Mouse (Mus musculus): ENCODE data around the gene Slc35a2.

The Slc35a2 gene

DNA sequence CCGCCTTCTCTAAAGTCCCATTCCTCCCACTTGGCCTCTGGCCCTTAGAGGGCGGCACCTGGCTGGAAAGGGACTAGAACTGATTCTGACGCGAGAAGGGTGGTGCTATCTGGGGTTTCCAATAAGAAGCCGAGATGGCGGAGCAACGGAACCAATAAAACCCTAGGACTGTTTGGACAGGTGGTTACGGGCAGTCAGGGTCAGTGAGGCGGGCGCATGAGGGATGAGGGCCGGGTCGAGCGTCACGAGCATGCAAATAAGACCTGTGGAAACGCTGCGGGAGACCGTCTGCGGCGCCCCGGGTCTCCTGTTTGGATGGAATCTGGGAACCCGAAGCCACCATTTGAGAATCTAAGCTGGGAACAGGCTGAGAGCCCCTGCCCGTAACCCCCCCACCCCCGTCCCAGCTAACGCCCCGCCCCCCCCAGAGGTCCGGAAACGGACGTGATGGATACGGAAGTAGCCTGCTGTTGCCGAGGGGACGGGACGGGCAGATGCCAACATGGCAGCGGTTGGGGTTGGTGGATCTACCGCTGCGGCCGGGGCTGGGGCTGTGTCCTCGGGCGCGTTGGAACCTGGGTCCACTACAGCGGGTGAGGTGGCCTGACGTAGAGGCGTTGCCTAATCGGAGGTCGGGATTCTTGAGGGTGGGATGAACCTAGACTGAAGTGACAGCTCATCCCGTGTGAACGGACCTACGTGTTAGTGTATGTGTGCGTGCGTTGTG lies at the start of gene Slc35a2:
Gene Slc35a2 (plus strand): TSS at position 188 of the 727 bp plus-strand sequence.
- DNase-seq, result peak; percentile 86 to 87

DNA sequence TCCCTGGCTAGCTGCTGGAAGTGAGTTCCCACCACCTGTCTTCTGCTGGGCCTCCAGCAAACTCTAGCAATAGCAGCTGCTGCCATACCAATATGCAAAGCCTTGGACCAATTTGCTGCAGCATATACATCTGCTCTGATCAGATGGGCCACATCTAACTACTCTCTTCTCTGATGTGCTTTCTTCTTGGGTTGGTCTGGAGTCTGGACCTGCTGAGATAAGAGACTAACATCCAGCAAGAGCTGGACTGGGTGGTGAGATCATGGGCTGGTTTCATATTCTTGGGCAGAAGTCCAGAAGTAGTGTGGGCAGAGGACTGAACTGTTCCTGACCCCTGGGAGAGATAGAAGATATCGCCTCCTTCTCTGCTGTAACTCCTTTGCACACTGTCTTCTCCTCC lies 46.7 kb upstream of the Slc35a2 start:
- no peak for DNase-seq

DNA sequence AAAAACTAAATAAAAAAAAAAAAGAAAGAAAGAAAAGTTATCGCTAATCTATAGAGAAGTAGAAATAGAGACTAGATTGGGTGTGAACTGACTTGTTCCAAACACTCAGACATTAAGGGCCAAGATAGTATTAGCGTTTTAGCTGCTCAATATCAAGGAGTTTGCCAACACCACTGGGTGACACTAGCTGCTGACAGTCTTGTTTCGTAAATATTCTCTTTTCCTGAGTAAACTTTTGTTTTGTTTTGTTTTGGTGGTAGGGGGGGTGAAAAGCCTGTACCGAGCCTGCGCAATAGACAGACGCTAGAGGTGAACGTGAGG lies 43.0 kb upstream of the Slc35a2 start:
- no peak for DNase-seq

DNA sequence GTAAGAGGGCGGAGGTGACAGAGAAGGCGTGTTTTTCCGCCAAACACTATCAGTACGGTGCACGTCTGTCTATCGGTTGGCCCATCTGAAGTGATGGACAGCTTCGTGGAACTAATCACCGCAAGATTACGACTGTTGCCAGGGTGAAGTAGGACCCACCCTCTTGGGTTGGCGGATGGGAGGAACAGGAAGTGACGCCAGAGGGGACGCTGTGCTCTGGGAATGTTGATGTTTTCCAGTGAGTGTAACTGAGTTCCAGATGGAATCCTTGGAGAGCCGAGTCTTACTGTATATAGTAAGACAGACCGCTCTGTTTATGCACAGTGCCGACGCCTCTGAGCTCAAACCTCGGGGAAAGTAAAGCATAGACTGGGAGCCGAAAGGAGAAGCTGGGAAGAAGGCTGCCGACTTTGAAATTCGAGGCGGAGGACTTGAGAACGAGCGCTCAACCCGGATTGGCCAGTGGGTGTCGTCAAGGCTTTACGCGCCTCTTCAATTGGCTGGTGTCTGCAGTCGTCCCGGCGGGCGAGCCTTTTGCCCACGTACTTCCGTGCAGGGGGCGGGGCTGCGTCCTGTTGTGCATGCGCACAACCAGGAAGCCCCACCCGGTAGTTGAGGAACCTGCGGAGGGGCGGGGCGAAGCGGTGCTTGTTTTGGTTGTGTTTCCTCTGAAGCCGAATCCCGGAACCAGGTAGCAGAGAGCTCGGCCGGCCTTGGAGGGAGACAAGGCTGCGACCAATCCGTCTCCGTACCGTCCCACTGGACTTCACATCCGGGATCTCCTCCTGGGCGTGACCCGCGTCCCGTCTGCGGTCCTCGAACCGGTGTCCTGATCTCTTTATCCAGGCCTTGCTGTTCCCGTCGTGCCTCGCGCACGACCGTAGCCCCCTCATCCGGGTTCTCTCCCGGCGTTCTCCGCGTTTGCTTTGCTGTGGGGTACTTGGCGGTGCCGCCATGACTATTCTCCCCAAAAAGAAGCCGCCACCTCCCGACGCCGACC lies 42.4 kb upstream of the Slc35a2 start, which contains the start of gene Otud5:
Gene Otud5 (plus strand): TSS at position 202 of the 1,000 bp plus-strand sequence.
- DNase-seq, result peak; percentile 94 to 95

DNA sequence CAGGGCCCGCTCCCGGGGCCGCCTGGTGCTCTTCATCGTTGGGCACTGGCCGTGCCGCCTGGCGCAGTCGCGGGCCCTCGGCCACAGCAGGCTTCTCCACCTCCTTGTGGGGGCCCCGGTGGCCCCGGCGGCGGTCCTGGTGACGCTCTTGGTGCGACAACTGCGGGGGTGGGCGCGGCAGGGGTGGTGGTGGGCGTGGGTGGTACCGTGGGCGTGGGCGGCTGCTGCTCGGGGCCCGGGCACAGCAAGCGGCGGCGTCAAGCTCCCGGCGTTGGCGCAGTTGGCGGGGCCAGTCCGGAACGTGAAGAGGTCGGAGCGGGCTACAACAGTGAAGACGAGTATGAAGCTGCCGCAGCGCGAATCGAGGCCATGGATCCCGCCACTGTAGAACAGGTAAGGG lies 41.5 kb upstream of the Slc35a2 start:
- peak; percentile 26 to 46 for DNase-seq

DNA sequence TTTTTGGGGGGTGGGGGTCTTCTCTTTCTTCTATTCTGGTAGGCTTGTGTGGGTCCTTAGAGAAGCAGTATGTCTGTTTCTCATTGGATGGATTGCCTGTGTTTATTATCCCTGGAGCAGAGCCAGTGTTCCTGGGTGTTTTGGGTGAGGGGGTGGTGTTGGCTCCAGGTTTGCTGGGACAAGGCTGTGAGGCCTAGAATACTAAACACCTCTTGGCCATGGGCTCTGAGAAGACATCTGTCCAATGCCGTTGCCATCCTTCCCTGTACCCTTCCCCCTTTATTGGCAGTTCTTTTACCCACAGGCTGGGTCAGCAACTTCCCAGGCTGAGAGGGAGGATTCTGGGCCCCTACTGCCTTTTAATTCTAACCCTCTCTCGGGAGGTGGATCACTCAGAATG lies 36.0 kb upstream of the Slc35a2 start:
- DNase-seq, result peak; percentile 35 to 46

DNA sequence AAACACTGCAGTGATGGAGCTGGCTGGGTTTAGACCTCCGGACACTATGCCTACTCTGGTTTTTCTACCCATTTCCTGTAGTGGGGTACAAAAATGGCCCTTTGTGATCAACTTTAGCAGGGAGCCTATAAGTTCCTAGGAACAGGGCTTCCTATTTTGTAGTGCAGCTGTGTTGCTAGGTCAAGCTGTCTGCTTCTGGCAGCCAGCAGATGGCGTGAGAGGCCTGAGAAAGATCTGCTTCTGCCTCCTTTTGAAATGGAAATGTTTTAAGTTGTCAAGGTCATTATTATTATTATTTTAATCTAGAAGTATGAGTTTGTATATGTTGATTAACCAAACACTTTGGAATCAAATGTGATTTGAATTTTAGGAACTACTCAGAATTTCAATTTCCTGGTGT lies 29.2 kb upstream of the Slc35a2 start:
- peak; percentile 57 for DNase-seq

DNA sequence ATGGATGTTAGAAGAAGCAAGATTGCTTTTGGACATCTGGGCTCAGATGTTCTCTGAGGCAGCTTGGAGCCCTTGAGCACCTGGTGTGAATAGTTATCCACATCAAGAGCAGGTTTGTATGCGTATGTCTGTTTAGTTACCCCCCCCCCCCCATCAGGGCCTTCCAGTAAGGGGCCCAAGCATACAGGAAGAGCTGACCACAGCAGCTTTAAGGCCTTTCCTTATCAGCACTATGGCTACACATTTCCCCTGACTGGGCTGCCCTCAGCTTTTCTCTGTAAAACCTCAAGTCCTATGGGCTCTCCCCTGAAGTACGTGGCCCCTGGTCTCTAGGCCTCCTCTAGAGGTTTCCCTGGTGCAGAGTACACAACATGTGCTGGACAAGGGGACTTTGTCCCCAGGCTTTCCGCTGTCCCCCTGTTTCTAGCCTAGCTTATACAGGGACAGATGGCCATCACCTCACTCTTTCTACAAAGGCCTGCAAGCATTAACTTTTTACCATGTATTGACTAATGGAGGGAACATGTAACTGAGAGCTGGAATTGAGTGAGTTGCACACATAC lies 24.6 kb upstream of the Slc35a2 start:
- DNase-seq, result no peak

DNA sequence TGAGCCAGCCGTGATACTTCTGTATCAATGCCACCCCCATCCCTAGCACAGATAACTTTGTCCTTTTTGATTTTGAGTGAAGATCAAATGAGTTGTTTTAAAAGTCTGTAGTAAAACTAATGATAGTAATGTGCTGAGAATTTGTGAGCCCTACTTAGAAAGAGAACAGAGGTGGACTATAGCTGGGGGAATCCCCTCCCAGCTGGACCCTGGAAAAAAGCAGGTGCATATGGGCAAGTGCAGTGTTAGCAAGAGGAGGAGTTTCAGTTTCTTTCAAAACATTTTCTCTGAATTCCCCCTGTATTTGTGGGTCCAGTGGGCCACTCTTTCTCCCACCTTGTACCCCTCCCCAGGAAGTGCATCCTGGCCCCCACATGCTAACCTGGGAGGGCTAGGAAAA lies 20.6 kb upstream of the Slc35a2 start:
- DNase-seq, result no peak

DNA sequence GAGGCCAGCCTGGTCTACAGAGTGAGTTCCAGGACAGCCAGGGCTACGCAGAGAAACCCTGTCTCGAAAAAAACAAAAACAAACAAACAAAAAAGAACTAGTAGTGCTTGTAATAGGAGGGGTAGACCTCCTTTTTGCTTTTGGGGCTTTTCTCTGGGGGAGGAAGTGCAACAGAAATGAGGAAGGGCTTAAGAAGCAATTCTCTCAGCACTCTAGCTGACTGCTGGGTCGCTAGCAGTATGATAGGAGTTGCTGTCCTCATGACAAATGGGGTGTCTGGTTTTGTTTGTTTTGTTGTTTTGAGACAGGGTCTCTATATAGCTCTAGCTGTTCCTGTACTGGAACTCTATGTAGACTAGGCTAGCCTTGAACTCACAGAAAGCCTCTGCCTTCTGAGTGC lies 19.3 kb upstream of the Slc35a2 start:
- DNase-seq, result no peak

DNA sequence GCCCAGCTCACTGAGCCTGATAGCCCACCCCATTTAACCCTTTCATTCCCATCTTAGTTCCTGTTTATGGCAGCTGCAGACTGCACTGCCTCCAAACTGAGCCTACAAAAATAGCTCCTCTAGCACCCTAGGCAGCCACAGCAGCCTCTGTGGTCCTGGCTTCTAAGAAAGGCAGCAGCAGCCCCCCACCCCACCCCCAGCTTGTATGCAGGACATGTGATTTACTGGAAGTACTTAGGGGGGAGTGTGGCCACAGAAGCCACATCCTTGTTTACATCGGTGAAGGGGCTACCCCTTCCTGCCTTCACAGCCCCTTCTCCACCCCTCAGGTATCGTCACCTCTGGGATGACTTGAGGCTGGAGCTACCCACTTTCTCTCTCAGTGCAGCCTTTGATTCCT lies 18.5 kb upstream of the Slc35a2 start:
- no peak for DNase-seq

DNA sequence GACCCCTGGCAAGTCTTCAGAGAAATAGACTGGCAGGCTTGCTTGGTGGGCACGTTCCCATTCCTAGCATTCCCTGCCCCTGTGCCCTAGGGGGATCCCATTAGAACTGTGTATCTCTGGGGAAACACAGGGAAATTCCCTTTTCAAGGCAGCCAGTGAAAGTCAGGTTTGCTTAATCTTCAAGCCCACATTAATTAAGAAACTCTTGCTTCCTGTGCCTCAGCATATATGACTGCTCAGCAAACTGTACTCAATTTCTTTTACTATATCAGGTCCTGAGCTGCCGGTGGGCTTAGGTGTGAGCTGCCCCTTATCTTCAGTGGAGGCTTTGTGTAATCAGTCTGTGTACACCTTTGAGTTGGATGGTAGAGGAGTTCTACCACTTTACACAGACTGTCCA lies 18.0 kb upstream of the Slc35a2 start:
- DNase-seq, result no peak

DNA sequence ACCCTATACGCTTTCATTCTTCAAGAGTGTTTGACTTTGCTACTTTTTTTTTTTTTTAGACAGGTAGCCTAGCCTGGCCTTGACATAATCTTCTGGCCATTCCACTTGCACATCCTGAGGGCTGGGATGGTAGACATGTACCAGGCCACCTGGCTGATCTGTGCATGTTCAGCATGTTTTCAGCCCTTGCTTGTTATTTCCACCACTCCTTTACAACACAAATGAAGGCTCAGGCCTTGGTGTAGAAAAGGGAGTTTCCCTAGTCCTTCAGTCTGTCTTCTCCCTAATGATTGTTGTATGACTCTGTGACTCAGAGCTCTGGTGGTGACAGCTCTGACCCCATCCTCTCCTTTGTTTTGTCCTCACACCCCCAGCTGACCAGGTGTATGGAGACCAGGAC lies 16.7 kb upstream of the Slc35a2 start:
- no peak for DNase-seq

DNA sequence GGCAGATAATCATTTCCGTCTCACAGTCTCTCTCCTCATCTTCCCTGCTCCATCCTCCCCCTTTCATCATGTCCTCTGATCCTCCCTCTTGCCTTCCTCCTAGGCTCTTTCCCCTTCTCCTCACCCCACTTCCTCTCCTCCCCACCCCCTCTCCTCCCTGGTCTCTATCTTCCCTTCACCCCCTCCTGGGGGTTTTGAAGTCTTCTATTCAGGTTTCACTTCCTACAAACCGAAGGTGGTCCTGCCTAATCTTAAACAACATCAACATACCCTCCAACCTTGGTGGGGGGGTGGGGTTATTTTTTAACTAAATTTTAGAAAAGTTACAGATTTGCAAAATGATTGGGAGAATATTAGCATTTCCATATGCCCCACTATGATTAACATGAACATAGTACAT lies 15.3 kb upstream of the Slc35a2 start:
- DNase-seq, result no peak

DNA sequence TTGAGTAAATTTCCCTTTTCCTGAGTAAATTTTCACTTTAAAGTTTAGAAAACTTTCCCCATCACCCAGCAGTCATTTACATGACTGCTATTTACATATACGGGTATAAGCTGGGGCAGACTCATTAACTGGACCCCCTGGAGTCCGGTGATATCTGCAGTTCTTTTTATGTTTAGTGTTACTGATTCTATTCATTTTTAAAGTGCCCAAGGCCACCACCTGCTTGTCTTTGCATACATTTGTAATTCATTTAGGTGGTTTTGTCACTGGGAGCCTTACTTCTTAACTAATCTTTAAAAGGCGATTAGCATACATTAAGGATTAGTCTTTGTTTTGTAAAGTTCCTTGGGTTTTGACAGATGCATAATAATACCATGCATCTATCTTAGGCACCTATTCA lies 14.0 kb upstream of the Slc35a2 start:
- DNase-seq, result no peak

DNA sequence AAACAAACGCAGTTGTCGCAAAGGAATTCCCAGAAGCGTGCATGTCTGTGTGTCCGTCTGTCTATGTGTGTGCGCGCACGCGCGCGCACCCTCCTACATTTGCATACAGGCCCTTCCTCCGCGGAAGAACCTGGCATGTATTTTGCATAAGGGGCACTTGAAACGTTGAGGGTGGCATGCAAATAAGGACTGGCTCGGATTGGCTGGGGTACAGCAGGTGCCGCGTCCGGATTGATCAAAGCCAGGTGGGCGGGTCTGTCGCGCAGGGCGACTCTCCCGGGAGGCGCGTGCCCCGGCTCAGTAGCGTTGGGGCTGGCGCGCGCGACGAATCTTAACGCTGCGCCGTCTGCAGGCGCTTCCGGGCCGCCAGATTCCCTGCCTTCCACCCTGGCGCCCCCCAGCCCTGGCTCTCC lies 5.8 kb upstream of the Slc35a2 start, which contains the start of gene Pim2:
Gene Pim2 (plus strand): TSS at position 256 of the 413 bp plus-strand sequence.
- peak; percentile 91 for DNase-seq

DNA sequence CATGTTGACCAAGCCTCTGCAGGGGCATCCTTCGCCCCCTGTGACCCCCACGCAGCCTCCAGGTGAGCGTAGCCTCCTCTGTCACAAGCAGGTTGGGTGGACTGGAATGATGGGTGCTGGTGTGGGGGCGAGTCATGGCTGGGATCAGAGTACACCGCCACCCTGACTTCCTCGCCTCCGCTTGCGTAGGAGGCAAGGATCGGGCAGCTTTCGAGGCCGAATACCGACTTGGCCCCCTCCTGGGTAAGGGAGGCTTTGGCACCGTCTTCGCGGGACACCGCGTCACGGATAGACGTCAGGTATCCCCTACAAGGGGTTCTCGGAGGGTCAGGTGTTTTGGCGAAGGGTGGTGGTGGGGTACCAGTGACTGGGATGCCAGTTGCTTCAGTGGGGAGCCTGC lies 5.3 kb upstream of the Slc35a2 start:
- DNase-seq, result peak; percentile 54 to 57

DNA sequence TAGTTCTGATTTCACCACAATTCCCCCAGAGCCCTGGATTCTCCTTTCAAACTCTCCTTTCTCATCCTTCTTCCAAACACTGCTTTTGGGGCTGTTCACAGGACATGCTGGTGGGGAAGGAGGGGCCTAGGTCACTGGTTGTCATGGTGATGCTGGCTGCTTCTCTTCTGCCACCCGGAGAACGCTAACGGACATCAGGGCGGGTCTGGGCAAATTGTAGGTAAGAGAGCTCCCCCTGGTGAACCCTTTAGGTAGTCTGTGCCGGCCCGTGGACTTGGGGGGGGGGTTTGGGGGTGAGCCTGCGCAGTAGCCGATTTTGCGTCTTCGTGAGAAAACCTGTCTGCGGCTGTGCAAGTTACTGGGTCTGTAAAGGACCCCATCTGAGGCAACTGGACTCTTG lies 4.0 kb upstream of the Slc35a2 start:
- DNase-seq, result peak; percentile 78 to 82

DNA sequence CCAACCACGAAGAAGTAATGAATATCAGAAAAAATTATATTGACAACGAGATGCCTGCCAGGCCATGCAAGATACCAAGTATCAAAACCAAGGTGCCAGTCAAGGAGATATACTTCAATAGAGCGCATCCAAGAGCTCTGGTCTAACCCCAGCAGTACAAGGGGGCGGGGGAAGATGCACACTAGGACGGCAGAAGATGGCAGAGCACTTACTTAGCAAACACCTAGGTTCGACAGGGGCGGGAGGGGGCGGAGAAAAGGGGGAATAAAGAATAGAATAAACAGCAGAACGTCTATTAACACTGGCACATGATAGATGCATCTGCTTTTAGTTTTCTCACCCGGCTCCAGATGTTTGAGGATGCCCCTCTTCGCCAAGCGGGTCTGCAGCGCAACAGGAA lies 14.4 kb downstream of the Slc35a2 start:
- no peak for DNase-seq

DNA sequence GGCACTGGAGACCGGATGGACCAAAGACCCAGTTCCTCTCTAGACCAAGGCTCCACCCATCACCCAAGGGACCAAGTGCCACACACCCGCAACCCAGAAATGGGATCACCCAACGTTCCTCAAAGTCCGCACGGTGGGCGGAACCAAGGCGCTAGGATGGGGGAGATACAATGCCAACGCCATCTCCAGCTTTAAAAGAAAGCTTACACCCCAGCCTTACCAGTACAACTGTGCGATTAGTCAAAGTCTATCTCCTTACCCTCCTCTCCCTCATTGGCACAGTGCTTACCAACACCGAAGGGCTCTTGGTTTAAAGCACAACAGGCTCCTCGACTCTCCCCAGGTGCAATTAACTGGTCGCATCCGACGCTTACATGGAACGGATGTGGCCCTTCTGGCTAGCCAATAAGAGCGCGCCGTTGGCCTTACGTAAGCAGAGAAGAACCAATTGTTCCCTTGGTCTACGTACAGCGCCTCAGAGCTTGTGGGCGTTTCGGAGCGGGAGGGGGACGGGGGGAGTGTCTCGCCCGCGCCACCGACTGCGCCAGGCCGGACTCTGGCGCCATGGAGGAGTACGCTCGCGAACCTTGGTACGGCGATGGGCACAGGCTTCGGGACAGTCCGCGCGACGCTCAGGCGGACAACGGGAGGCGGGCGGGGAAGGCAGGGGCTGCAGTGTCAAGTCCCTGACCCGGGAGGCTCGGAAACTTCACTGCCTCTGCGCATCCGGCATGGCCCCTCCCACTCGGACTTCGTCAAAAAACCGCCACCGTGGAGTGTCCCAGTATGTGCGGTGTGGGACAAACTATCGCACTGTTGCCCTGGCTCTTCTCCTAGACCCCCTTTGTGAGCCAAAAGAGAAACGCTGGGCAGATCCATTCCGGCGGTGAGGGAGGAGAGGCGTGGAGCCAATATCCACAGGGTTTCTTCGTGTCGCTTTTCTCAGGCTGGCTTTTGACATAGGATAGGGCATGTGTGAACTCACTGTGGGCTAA lies 15.3 kb downstream of the Slc35a2 start, which contains the start of the genes Pqbp1 and Timm17b:
Gene Pqbp1 (minus strand): TSS at position 390 of the 995 bp plus-strand sequence.
Gene Timm17b (plus strand): TSS at position 478 of the 995 bp plus-strand sequence.
- peak; percentile 87 to 90 for DNase-seq

DNA sequence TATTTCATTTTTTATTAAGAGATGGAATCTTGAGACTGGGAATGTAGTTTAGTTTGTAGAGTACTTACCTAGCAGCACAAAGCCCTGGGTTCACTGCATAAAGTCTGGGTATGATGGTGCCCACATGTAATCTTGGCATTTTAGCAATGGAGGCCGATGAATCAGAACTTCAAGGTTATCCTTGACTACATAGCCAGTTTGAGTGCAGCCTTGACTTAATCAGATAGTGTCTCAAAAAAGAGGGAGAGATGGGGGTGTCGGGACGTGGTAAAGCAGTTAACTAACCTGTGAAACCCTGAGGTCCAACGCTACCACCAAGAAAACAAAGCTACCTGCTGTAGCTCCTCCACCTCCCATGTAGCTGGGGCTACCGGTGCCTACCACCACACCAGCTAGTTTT lies 20.6 kb downstream of the Slc35a2 start:
- DNase-seq, result no peak

DNA sequence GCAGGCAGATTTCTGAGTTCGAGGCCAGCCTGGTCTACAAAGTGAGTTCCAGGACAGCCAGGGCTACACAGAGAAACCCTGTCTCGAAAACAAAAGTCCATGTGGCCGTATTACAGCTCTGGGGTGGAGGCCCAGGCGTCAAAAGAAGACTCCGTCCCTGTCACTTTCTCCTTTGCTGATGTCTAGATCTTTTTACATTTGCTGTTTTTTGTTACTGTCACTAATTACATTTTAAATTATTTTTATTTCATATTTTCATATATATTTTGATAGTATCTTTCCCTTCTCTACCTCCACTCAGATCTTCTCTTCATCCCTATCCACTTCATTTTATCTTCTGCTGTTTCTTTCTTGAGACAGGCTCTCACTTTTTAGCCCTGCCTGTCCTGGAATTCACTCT lies 23.9 kb downstream of the Slc35a2 start, which contains the start of gene Gm10491:
Gene Gm10491 (minus strand): TSS at position 101 of the 400 bp plus-strand sequence.
- no peak for DNase-seq

Measured in cerebellum, postnatal 14 days (tissue).